Mouse (Mus musculus) embryo, embryonic 10 days (tissue): ENCODE measurements around the gene Wasf2.

Experiments used
- DNase-seq: peaks from one replicate; pipeline ENCODE4 v3.0.0-alpha.2; 2015; ENCODE audit warnings: low spot score

Gene Wasf2

GRCm38 (mm10) chr4:133235415-133235814 lies 105.1 kb downstream of the Wasf2 start:
- no peak for DNase-seq

DNA sequence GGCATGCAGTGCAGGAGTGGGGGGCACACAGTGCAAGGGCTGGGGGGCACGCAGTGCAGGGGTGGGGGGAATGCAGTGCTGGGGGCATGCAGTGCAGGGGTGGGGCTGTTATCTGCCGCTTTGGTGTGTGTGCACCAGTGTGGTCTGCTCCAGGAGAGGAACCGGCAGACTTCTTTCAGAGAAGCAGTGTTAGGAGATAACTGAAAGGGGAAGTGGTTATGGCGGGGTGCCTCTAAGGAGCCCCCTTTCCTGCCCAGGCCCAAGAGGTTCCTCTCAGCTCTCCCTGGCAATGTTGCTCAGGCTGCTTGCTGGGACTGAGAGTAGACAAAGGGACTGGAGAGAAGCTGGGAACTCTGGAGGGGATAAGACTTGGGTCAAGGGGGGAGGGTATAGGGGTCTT lies 107.6 kb downstream of the Wasf2 start:
- DNase-seq, result no peak

GRCm38 (mm10) chr4:133240490-133240921 lies 110.2 kb downstream of the Wasf2 start, which contains the start of gene Map3k6:
Map3k6 (plus strand) TSS chr4:133240818.
- DNase-seq, result peak; percentile 59

- DNase-seq, result peak; percentile 91
These were observed 110.9 kb downstream of the Wasf2 start for GRCm38 (mm10) chr4:133240934-133241908.

GRCm38 (mm10) chr4:133241910-133242309 lies 111.6 kb downstream of the Wasf2 start:
- DNase-seq, result no peak

- DNase-seq, result no peak
These were observed 112.4 kb downstream of the Wasf2 start for GRCm38 (mm10) chr4:133242710-133243109.

GRCm38 (mm10) chr4:133243538-133243937 lies 113.2 kb downstream of the Wasf2 start:
- no peak for DNase-seq

- no peak for DNase-seq
These were observed 114.0 kb downstream of the Wasf2 start for GRCm38 (mm10) chr4:133244289-133244688.

DNA sequence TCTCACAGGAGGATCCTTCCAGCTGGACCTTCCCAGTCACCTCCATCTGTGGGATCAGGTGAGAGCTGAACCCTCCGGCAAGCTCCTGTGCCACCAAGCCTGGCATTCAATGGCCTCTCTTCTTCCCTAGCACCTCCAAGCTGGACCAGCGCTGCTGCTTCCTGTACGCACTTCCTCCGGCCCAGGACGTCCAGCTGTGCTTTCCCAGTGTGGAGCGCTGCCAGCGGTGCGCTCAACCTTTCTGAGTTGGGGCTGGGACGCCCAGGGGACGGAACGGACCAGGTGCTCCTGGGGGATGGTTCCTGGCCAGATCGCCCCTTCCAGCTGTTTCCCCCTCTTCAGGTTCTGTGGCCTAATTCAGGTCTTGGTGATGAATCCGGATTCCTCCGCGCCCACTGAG lies 116.8 kb downstream of the Wasf2 start:
- DNase-seq, result no peak

DNA sequence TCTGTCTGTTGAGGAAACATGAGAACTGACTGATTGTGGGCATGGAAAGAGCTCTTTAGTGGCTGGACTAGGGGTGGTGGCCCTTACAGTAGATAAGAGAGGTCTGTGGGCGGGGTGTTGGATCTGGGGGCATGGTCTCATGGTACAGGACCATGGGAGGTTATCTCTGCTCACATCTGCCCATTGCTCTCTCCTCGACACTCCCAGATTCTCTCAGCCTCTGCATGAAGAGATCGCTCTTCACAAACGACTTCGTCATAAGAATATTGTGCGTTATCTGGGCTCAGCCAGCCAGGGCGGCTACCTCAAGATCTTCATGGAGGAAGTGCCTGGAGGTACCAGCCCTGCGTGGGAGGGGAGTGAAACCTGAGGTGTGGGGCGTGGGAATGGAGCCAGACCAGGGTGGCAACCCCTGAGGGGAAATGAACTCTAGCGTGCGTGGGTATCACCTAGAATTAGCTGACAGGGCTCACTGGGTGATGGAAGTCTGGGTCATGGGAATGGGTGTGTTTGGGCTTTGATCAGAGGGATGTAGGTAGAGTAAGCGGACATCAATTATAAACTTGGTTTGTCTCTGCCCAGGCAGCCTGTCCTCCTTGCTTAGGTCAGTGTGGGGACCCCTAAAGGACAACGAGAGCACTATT lies 117.6 kb downstream of the Wasf2 start:
- DNase-seq, result no peak
